Mouse (Mus musculus): ENCODE data around the gene Pdia5. TPM values are rescaled to one million over a fixed set of nuclear protein-coding genes. Genes with fewer than 3 reads are reported as not detected.

Pdia5 gene
- polyA plus RNA-seq, 1 experiment from 2014 or later, result 2.0 TPM

GRCm38 (mm10) chr16:35441346-35442025 is 49.2 kb downstream of the Pdia5 start:
- Histone ChIP-seq H3K4me3 (ENCODE audit: inconsistent target) (no peak overlapping the region), H3K36me3 (ENCODE audit: inconsistent target) (no peaks in the 10 kb centered on the region), H3K27ac (no peak overlapping the region), H3K79me2 (ENCODE audit: inconsistent target) (no peaks in the 10 kb centered on the region)
- WGBS (ENCODE audit: missing documents), result 92% methylated on average over 9 of the region's 9 CpGs

- Histone ChIP-seq H3K4me3 (ENCODE audit: inconsistent target) (no peak overlapping the region), H3K27ac (no peak overlapping the region), H3K36me3 (ENCODE audit: inconsistent target) (no peaks in the 10 kb centered on the region), H3K79me2 (ENCODE audit: inconsistent target) (no peaks in the 10 kb centered on the region)
- 73% methylated on average over 1 of the region's 1 CpGs for WGBS (ENCODE audit: missing documents)
These were observed 51.6 kb downstream of the Pdia5 start for GRCm38 (mm10) chr16:35439046-35439445.

DNA sequence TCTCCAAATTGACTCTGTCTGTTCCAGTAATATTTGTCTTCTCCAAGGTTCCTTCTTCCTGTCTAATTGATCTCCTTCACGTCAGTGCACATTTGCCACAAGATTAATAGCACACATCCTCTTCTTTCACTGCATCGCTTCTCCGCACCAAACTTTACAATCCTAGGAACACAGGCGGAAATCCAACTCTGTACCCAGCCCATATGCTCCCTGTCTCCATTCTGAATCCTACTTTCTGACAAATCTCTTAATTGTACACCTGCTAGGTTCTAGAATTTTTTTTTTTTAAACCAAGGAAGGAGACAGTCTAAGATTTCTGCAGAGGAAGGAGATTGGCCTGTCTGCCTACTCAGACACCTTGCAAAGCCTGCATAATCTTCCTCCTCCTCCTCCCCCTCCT is 59.1 kb downstream of the Pdia5 start:
- no peak overlapping the region for H3K4me3 ChIP-seq (ENCODE audit: inconsistent target)
- WGBS (ENCODE audit: missing documents), result 95% methylated on average over 4 of the region's 4 CpGs
- H3K79me2 ChIP-seq (ENCODE audit: inconsistent target), result no peaks in the 10 kb centered on the region
- no peaks in the 10 kb centered on the region for H3K36me3 ChIP-seq (ENCODE audit: inconsistent target)
- no peak overlapping the region for H3K27ac ChIP-seq

GRCm38 (mm10) chr16:35424926-35425325 is 65.7 kb downstream of the Pdia5 start:
- no peaks in the 10 kb centered on the region for H3K79me2 ChIP-seq (ENCODE audit: inconsistent target)
- no peak overlapping the region for H3K27ac ChIP-seq
- no peak overlapping the region for H3K4me3 ChIP-seq (ENCODE audit: inconsistent target)
- no peaks in the 10 kb centered on the region for H3K36me3 ChIP-seq (ENCODE audit: inconsistent target)
- 91% methylated on average over 4 of the region's 4 CpGs for WGBS (ENCODE audit: missing documents)

GRCm38 (mm10) chr16:35423250-35424139 is 67.2 kb downstream of the Pdia5 start:
- Histone ChIP-seq H3K79me2 (ENCODE audit: inconsistent target) (no peaks in the 10 kb centered on the region), H3K27ac (no peak overlapping the region), H3K36me3 (ENCODE audit: inconsistent target) (no peaks in the 10 kb centered on the region), H3K4me3 (ENCODE audit: inconsistent target) (no peak overlapping the region)
- 96% methylated on average over 18 of the region's 18 CpGs for WGBS (ENCODE audit: missing documents)

DNA sequence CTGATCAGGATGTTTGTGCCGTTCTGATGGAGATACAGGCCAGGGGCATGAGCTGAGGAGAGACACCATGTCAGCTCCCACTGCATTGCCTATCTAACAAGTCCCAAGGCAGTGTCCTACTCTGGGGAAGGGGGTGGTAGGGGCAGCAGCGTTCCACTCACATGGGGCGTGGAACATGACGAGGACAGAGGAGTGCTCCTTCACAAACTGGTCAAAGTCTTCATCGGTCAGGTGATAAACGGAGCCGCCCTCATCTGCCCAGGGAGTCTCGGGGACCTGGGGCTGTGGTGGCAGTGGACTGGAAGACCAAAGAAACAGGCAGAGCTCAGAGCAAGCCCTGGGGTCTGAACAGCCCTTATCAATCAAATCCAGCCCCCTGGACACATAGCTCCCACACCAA is 68.0 kb downstream of the Pdia5 start:
- 95% methylated on average over 8 of the region's 8 CpGs for WGBS (ENCODE audit: missing documents)
- H3K27ac ChIP-seq, result no peak overlapping the region
- H3K4me3 ChIP-seq (ENCODE audit: inconsistent target), result no peak overlapping the region
- no peaks in the 10 kb centered on the region for H3K79me2 ChIP-seq (ENCODE audit: inconsistent target)
- H3K36me3 ChIP-seq (ENCODE audit: inconsistent target), result no peaks in the 10 kb centered on the region

DNA sequence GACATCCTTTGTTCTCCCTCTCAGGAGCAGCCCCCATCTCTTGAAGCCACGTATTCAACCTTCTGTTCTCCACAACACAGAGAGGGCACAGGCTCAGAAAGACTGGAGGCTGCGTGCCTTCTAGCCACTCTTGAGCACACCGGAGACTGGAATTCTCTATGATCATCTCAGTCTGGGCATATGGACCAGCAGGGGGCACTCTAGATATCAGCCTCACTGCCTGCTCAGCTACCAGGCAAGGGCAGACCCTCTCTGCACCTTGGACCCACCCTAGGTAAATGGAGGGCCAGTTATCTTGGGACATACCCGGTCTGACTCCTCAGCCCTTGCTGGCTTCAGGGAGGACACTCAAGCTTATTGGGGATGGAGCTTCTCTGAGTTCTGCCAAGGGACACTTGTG is 68.5 kb downstream of the Pdia5 start:
- WGBS (ENCODE audit: missing documents), result 91% methylated on average over 4 of the region's 4 CpGs
- Histone ChIP-seq H3K4me3 (ENCODE audit: inconsistent target) (no peak overlapping the region), H3K79me2 (ENCODE audit: inconsistent target) (no peaks in the 10 kb centered on the region), H3K36me3 (ENCODE audit: inconsistent target) (no peaks in the 10 kb centered on the region), H3K27ac (no peak overlapping the region)

GRCm38 (mm10) chr16:35414616-35415015 is 76.1 kb downstream of the Pdia5 start:
- Histone ChIP-seq H3K36me3 (ENCODE audit: inconsistent target) (no peaks in the 10 kb centered on the region), H3K27ac (no peak overlapping the region), H3K79me2 (ENCODE audit: inconsistent target) (no peaks in the 10 kb centered on the region), H3K4me3 (ENCODE audit: inconsistent target) (no peak overlapping the region)
- WGBS (ENCODE audit: missing documents), result 98% methylated on average over 5 of the region's 5 CpGs

DNA sequence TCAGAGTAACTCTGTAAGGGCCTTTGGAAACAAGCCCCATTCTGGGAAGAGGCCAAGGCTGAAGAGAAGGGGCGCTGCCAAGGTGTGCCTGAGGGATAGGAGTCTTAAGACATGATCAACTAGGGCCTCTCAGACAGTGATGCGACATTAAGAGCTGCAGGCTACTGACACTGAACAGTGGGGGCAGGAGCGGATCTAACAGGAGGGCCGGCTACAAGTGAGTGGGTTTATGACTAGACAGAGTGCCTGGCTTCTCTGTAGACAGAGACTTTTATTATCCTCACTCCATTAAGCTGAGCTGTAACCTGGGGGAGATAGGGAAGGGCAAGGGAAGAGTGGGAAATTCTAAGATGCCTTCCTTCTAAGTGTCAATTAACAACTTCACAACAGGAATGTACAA is 84.0 kb downstream of the Pdia5 start:
- H3K36me3 ChIP-seq (ENCODE audit: inconsistent target), result no peaks in the 10 kb centered on the region
- no peak overlapping the region for H3K27ac ChIP-seq
- H3K79me2 ChIP-seq (ENCODE audit: inconsistent target), result no peaks in the 10 kb centered on the region
- H3K4me3 ChIP-seq (ENCODE audit: inconsistent target), result no peak overlapping the region
- 91% methylated on average over 4 of the region's 4 CpGs for WGBS (ENCODE audit: missing documents)

DNA sequence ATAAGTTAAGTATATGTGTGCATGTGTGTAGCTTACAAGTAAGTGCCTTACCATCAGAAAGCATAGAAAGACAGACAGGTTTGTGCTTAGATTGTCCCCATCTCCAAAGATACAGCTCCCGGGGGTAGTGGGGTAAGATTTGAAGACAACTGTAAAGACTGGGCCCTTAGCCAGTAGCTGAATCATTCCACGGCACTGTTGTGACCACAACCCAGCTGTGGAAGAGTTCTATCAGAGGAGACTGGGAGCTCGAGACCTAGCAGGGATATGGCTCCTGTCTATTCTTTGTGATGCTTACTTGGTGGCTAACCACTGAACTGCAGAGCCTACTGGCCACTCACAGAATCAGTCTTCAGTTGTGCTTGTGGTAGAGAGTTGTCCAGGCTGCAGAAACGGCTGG is 84.5 kb downstream of the Pdia5 start:
- no peak overlapping the region for H3K27ac ChIP-seq
- no peak overlapping the region for H3K4me3 ChIP-seq (ENCODE audit: inconsistent target)
- H3K79me2 ChIP-seq (ENCODE audit: inconsistent target), result no peaks in the 10 kb centered on the region
- WGBS (ENCODE audit: missing documents), result 83% methylated on average over 4 of the region's 4 CpGs
- no peaks in the 10 kb centered on the region for H3K36me3 ChIP-seq (ENCODE audit: inconsistent target)

DNA sequence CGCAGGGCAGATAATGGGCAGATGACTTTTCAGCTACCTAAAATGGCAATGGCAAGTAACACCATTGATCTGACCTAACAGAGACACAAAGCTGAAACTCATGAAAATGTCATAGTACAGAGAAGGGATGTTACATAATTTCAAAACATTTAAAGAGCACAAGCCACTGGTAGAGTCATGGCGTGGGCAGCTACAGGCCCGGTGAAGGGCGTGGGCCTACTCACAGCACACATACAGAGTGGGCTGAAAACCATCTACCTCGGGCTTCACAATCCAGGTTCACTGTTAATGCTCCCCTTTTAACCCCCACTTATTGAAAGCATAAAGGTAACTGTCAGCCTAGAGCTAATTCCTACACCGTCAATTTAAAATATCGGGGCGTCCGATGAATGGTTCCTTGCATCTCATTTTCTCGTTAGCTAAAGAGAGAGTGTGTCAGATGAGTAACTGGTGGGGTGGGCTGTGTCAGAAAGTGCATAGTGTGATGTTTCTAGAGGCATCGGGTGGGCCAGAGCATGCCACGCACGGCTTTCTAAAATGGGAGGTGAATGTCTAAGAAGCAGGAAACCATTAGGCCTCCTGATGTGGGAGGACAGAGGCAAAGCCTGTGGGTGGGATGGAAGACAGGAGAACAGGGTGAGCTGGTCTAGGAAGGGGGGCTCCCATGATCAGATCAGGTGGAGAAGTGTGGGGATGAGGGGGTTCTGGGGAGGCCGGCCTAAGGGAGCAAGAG is 85.2 kb downstream of the Pdia5 start:
- Histone ChIP-seq H3K27ac (no peak overlapping the region), H3K36me3 (ENCODE audit: inconsistent target) (no peaks in the 10 kb centered on the region), H3K4me3 (ENCODE audit: inconsistent target) (no peak overlapping the region), H3K79me2 (ENCODE audit: inconsistent target) (no peaks in the 10 kb centered on the region)
- WGBS (ENCODE audit: missing documents), result 94% methylated on average over 14 of the region's 14 CpGs

- WGBS (ENCODE audit: missing documents), result 97% methylated on average over 5 of the region's 5 CpGs
- no peak overlapping the region for H3K4me3 ChIP-seq (ENCODE audit: inconsistent target)
- no peaks in the 10 kb centered on the region for H3K36me3 ChIP-seq (ENCODE audit: inconsistent target)
- no peak overlapping the region for H3K27ac ChIP-seq
- H3K79me2 ChIP-seq (ENCODE audit: inconsistent target), result no peaks in the 10 kb centered on the region
These were observed 85.8 kb downstream of the Pdia5 start for GRCm38 (mm10) chr16:35404864-35405263.

DNA sequence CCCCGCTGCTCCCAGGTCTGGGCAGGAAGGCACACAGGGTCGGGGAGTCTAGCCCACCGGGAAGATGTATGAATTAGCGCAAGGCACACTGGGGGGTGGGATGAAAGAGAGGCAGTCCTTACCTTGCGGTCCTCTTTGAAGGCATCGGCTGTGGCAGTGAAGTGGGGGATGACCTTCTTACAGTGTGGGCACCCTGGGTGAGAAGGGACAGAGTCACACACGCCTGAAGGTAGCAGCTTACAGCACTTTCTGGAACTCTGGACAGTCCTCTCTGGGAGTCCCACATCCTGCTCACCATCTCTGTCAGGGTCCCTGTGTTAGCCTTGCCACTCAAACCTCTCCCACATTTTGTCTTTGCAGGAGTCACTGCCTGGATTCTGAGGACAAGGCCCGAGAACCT is 86.8 kb downstream of the Pdia5 start:
- Histone ChIP-seq H3K79me2 (ENCODE audit: inconsistent target) (no peaks in the 10 kb centered on the region), H3K36me3 (ENCODE audit: inconsistent target) (no peaks in the 10 kb centered on the region), H3K27ac (no peak overlapping the region), H3K4me3 (ENCODE audit: inconsistent target) (no peak overlapping the region)
- 98% methylated on average over 8 of the region's 8 CpGs for WGBS (ENCODE audit: missing documents)

DNA sequence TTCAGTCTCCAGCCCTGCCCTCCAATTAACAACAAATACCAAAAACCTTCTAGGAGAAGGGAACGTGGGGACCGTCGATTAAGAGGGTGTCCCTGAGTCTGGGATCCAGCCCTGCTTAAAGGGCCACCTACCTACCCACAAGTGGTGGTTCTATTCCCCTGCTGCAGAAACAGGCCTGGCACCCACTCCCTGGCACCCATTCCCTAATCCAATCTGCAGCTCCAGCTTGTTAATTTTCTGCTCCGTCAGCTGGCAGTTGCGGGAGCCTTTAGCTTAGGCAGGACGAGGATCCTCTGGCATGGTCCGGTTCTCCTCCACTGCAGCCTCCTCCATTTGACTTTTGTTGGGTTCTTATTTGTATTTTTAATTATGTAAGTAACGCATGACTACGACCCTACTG is 87.3 kb downstream of the Pdia5 start:
- 95% methylated on average over 9 of the region's 9 CpGs for WGBS (ENCODE audit: missing documents)
- H3K27ac ChIP-seq, result no peak overlapping the region

GRCm38 (mm10) chr16:35392813-35393212 is 97.9 kb downstream of the Pdia5 start:
- Histone ChIP-seq H3K27ac (no peak overlapping the region), H3K4me3 (ENCODE audit: inconsistent target) (no peak overlapping the region), H3K36me3 (ENCODE audit: inconsistent target) (no peaks in the 10 kb centered on the region), H3K79me2 (ENCODE audit: inconsistent target) (no peaks in the 10 kb centered on the region)
- 92% methylated on average over 8 of the region's 8 CpGs for WGBS (ENCODE audit: missing documents)

More for the DNA sequence above, 87.3 kb downstream of the Pdia5 start:
- no peak overlapping the region for H3K4me3 ChIP-seq (ENCODE audit: inconsistent target)
- H3K79me2 ChIP-seq (ENCODE audit: inconsistent target), result no peaks in the 10 kb centered on the region
- H3K36me3 ChIP-seq (ENCODE audit: inconsistent target), result no peaks in the 10 kb centered on the region
